Mouse (Mus musculus) right cerebral cortex, postnatal 4 days (tissue): ENCODE measurements around the gene Grin1.

Experiments used
- DNase-seq: peaks from one replicate; pipeline ENCODE4 v3.0.0-alpha.2; 2022

Gene Grin1

DNA sequence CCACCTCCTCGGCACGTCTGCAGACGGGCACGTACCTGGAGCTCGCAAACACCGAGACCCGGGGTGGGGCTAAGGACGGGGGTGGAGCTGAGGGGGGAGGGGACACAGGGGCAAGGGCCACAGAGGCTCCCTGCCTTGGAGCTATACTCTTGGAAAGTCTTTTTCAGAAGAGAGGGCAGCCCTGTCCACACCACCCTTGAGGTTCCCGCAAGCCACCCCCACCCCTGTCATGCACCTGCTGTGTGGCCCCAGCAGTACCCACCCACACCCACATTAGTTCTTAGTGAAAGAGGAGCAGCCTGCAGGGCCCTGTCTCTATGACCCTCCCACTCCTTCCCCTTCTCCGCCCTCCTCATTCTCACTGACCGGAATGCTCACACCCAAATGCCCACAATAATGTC lies 7.5 kb downstream of the Grin1 start:
- DNase-seq, result no peak

DNA sequence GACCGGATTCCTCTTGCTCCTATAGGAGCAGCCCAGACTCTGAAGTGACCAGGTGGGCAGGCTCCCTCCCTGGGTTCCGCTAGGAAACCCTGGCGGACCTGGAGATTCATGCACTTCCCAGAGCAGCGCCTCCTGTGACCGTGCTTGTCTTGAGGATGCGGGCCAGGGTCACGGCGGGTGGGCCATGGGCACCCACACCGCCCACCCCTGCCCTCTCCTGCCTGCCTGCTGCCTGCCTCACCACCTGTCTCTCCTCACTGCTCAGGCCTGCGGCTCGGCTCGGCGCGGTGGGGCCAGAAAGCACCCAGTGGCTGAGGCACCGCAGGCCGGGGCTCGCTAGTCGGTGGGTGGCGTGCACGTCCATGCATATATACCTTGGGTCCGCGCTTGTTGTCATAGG lies 8.0 kb downstream of the Grin1 start:
- DNase-seq, result no peak

DNA sequence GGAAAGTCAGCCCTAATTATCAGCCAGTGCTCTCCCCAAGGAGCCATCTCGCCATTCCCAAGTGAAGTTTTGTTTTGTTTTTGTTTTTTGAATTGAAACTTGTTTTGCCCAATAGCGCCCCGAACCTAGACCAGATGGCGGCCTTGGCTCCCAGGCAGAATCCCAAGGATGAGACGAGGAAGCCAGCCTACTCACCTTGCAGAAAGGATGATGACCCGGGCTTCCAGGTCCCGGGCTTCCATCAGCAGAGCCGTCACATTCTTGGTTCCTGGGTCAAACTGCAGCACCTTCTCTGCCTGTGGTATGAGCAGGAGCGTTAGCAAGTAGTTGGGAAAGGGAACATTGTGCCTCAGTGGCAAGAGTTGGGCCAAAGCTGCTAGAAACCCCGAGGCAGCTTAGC lies 8.8 kb downstream of the Grin1 start:
- no peak for DNase-seq

DNA sequence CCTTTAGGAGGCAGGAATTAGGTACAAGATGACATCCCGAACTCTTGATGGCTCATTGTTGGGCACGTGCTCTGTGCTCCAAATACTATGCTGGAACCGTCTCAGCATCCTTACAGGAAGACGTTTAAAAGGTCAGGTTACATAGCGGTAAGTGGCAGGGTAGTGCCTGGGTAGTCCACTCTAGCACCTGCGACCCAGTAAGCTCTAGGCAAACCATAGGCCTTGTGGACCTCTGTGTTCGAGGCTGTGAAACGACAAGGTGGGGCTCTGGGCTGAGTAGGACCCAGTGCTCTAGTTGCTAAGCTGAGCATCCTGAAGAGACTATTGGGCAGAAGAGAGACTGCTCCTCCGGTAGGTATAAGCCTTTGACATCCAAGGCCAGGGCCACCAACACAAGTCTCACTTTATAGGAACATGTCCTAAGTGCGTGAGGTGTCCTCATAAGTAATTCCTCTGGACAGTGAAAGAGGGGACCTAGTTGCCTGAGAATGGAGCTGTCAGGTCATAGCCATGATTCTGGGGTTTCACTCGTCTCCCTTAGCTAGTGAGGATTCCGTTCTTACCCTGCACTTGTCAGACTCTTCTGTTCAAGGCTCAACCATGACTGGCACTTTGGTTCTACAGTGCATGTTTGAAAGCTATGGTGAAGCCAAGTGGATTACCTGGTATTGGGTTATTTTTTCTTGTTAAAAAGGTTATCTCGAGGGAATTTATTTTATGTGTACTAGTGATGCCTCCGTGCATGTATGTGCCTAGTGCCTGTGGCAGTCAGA lies 13.2 kb downstream of the Grin1 start:
- no peak for DNase-seq

DNA sequence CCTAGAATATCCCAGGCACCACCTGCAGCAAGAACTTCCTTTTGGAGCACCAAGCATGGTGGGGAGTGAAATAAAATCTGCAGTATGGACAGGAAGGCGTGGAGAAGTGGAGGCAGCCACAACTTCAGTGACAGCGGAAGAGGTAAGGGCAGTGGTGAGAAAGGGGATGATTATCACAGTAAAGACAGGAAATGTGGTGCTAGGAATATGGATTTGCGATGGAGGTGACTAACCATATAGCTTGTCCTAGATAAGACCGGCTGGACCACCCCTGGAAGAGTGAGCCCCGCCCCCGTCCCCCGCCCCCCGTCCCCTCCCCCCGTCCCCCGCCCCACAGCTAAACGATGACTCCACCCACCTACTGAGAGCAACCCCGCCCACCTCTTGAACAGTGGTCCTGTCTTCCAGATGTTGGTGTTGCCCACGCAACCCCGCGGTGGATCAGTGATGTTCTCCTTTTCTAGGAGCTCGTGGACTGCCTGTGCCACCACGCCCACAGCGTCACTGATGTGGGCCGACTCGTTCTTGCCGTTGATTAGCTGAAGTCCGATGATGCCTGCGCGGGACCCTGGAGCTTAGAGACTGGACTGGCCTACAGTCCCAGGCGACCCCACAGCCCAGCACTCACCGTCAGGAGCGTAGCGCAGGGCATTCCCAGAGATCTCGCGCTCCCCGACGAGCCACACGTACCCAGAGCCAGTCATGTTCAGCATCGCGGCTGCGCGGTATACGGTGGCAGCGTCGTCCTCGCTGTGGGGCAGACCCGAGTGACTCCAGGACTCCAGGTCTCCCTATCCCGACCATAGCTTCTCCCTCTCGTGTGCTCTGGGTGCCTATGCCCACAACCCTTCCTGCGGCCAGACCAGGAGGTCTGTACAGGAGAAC lies 14.1 kb downstream of the Grin1 start:
- peak; percentile 52 for DNase-seq

DNA sequence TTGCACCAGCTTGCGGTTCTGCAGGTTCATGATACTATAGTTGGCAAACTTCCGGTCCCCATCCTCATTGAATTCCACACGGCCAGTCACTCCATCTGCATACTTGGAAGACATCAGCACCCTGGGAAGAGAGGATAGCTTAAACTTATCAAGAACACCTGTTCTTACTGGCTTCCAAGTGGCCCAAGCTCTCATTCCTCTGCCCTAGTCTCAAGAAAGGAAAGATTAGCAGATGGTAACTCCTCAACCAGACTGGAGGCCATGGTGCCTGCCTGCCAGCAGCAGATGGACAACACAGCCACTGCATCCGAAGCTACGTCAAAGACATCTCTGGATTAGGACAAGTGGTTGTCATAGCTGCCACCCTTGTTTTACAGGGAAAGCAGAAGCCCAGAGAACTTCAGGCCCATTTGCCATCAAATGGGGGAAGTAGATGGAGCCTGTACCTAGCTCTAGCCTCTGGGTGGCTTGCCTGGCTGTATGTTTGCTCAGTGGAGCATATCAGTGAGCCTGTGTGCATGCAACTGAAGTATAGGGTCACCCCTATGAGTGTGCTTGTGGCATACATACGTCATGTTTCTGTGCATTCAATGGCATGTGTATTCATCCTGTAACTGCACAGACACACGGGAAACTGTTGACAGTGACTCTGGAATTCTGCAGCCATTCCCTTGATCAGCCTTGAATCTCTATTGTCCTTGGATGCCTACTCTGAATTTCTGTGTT lies 14.9 kb downstream of the Grin1 start:
- DNase-seq, result no peak

DNA sequence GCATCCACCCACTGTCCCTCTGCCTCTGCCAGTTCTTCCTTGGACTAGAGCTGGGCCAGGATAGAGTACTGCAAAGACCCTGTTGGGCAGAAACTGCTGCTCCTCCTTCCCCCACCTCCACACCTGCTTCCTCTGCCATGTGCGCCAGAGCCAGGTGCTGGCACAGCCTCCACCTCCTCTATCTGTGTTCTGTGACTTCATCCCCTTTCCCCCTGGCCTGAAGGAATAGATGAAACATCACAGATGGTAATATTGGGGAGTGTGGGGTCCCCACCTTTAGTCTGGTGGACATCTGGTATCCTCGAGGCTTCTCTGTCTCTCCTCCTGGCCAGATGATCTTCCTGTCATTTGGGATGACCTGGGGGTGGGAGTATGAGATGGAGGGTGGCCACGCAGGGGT lies 15.5 kb downstream of the Grin1 start:
- no peak for DNase-seq

DNA sequence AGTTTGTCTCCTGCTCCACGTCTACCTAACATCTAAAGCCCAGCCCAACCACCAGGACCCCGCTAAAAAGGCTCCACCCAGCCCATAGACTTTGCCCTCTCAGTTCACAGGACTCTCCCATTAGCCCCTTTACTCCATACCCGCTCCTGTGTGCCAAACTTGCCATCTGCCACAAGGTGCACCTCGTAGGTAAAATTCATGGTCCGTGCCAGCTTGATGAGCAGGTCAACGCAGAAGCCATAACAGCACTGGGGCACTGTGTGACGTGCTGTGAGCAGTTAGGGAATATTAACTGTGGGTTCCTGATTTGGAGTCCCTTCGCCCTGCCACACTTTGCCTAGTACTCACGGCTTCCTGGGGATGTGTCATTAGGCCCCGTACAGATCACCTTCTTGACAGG lies 20.9 kb downstream of the Grin1 start:
- DNase-seq, result no peak

DNA sequence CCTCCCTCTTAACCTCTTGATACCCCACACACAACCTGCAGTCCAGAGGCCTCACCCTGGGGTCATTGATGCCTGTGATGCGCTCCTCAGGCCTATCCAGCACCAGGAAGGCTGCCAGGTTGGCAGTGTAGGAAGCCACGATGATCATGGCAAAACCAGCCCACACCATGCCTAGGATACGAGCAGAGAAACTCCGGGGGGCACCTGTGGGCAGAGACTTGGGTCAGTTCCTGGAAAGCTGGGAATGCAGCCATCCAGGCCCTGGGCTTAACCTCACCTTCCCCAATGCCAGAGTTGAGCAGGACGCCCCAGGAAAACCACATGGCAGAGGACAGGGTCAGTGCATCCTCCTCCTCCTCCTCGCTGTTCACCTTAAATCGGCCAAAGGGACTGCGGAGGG lies 21.9 kb downstream of the Grin1 start:
- no peak for DNase-seq

DNA sequence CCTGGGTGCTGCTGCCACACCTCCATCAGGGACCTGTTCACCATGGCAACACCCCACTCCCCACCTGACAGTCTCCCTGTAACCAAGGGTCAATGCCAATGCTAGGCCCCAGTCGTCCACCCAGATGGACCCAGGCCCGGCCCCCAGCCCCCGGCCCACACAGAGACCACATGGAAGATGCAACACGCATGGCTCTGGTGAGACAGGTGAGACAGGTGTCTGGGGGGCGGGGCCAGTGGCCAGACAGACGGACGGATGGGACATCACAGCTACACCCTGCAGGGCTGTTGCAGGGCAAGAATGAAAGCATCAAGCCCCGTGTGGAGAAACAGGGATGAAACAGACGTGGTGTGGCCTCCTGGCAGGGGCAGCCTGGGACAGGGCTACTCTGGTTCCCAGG lies 25.3 kb downstream of the Grin1 start:
- DNase-seq, result no peak

DNA sequence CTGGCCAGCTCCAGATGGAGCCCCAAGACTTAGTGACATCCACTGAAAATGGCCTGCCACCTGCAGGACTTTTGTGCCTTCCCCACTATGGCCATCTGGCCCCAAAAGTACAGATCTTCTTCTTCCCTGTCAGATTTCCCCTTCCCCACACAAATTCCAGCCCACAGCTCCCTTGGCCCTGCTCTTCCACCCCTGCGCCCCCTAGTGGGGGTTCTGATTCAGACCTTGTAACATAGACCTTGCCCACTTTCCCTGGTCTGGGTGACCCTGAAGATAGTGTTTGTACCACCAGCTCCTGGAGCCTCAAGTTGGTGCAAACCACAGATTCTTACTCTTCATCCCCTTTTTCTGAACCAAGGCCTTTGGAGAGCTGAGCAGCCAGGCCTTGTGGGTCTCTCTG lies 26.1 kb downstream of the Grin1 start:
- DNase-seq, result peak; percentile 84

DNA sequence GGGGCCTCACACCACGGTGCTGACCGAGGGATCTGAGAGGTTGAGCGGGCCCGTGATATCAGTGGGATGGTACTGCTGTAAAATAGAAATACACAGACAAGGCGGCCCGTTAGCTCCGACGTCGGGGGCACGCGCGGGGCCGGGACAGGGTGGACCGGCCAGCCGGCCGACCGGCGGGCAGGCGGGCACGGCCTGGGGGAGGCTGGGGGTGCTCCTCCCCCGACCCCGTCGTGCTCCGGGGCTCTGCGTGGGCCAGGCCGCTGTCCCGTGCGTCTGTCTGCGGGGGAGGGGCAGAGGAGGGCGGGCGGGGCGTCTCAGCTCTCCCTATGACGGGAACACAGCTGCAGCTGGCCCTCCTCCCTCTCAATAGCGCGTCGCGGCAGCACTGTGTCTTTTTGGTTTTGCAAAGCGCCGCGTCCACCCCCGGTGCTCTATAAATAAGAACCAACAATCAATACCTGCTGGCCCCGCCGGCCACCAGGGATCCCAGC lies 26.9 kb downstream of the Grin1 start:
- no peak for DNase-seq

DNA sequence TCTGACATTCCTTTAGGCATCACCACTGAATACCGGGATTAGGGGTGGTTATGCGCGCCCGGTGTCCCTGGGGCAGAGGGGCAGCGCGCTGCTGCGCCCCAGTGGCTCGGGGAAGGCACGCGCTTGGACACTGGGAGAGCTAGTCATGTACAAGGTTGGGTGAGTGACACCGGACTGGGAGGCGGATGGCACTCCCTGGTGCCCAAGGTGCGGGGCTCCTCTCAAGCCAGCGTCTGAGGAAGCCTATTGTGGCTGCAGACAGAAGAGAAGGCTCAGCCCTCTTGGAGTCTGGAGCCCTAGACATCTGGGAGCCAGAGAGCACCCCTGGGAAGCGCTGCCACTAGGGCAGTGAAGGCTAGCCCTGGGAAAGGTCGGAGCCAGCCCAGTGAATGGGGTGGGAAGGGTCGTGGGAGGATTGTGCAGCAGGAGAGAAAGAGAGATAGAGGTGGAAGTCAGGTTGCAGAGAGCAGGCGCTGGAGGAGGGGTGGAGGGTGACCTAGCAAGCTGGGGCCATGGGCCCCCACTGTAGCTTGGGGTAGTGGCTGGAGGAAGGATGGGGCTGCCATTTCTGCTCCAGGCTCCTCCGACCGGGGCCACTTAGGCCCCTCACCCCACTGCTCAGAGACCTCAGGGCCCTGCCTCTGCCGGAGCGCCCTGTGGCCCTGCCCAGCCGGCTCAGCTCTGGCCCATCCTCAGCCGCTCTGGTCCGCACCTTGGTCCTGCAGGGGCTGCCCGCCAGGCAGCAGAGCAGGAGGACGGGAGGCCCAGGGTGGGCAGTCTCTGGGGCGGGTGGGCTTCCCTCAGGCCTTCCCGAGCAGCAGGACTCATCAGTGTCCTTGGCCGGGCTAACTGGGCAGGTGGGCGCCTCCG lies 27.6 kb downstream of the Grin1 start:
- DNase-seq, result no peak

DNA sequence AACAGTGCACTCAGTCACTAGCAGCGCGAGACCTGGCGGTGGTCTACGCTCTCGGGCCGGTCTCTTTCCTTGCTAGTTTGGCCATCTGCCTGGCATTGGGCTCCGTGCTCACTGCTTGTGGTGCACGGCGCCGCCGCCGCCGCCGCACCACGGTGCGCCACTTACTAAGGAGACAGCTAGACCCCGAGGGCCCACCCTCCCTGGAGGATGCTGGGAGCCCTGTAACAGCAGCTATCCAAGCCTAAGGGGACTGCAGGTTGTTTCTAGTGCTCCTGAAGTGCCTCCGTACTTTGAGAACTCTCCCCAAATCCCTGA lies 28.2 kb downstream of the Grin1 start:
- DNase-seq, result peak; percentile 59

DNA sequence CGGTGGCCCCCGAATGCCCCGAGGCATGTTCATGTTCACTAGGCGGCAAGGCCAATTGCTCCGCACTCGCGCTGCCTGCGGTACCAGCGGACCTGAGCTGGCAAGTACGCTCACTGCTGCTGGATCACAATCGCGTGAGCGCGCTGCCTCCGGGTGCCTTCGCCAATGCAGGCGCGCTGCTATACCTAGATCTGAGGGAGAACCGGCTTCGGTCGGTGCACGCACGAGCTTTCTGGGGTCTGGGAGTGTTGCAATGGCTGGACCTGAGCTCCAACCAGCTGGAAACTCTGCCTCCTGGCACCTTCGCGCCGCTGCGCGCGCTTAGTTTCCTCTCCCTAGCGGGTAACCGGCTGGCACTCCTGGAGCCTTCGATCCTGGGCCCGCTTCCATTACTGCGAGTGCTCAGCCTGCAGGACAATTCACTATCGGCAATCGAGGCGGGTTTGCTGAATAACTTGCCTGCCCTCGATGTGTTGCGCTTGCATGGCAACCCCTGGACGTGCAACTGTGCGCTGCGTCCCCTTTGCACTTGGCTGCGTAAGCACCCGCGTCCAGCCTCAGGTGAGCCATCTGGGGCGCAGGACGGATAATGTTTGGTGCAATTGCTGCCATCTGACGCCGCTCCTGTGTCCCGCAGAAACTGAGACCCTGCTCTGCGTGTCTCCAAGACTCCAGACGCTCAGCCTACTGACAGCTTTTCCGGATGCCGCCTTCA lies 28.7 kb downstream of the Grin1 start:
- DNase-seq, result peak; percentile 67

DNA sequence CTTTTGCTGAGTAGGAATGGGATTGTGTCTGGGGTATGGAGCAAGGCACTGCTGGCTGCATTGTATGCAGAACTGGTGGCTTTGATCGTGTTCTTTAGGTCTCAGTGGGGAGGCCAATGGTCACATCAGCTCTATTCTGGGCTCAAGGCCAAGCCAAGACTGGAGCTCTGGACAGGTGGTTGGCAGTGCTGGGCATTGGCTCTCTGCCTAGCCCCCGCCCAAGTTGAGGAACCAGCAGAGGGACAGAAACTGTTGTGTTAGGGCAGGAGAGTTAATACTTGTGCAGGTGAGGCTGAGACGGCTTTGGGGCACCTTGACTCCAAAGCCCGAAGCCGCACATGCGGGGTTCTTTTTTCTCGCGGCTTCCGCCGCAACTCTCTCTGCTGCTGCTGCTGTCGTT lies 29.3 kb downstream of the Grin1 start, which contains the start of gene Lrrc26:
Gene Lrrc26, plus strand, starts transcription at position 265 of the 400 bp plus-strand sequence.
- no peak for DNase-seq

DNA sequence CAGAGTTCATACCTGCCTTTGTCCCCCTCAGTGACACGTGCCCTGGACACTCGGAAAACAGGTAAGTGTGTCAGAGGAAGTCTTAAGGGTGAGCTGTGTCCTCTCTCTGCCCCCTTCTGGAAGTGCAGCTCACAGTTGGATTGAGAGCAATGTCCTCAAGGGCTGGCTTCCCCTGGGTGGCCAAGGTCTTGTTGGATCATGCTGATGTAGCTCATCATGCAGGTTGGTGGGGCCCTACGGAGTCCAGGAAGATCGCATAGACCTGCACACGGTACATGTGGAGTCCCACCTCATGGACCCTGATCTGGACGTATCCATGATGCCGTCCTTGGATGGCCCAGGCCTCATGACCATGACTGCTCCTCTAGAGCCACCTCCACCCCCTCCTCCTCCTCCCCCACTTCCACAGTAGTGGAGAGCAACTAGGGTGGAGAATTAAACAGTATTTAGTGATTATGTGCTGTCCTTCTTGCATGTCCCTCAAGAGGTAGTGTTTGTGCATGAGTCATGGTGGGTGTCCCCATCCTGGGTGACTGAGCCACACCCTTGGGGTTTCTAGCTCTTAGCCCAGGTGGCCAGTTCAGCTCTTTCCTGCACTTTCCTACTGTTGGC lies 30.1 kb downstream of the Grin1 start:
- DNase-seq, result no peak

DNA sequence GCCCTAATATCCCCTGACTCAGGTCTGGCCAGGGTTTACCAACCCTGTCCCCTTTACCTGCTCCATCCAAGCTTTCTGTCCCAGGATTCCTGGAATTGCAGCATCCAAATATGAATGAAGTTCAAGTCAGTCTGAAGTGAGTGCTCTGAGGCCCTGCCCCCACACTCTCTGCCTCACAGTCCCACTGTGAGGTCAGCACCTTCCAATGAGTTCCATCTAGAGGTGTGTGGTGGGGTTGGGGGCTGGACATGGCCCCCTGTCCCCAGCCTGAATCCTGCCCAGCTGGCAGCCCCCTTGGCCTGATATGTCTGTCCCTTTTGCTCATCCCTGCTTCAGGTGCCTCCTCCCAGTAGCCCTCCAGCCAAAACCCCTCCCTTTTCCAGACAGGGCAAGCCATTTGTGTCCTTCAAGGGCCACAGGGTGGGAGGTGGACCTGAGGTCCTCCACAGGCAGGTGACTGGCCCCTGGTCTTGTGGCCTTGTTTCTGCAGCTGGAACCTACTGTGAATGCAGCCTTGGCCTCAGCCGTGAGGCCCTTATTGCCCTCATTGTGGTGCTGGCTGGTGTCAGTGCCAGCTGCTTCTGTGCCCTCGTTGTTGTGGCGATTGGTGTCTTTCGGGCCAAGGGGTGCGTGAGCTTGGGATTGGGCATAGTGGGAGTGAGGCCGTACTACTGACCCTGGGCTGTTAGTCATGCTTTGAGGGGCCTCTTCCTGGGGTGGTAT lies 30.9 kb downstream of the Grin1 start, which contains the start of gene Tmem210:
Gene Tmem210, plus strand, starts transcription at position 219 of the 723 bp plus-strand sequence.
- DNase-seq, result no peak

DNA sequence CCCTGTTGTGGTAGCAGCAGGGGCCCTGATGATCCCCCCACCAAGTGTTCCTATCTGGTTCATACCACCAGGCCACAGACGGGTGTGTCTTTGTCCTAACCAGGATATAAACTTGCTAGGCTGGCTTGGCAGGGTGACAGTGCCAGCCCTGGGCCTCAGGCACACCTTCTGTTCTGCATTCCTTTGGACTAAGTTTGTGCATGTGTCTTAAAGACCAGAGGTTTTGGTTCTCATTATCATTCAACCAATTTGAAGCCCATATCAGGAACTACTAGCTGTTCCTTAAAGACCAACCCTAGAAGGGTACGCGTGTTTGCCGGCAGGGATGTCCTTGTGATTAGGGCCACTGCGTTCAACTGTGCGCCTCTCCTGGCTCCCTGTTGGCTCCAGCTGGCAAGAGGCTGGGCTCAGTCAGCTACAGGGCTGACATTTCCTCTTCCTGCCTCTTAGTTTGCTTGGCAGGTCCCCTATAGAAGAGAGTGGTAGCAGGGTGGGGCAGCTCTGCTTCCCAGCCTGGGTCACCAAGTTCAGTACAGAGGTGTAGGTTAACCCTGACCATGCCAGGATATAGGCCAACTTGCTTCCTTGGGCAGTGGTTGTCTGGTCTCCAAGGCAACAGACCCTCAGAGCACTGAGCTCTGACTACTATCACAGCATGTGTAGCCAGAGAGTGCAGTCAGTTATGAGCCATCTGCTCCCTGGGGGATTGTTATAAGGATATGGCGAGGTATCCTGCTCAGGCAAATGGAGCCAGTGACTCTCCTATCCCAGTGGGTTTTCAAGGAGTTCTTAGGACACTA lies 31.9 kb downstream of the Grin1 start:
- DNase-seq, result no peak

DNA sequence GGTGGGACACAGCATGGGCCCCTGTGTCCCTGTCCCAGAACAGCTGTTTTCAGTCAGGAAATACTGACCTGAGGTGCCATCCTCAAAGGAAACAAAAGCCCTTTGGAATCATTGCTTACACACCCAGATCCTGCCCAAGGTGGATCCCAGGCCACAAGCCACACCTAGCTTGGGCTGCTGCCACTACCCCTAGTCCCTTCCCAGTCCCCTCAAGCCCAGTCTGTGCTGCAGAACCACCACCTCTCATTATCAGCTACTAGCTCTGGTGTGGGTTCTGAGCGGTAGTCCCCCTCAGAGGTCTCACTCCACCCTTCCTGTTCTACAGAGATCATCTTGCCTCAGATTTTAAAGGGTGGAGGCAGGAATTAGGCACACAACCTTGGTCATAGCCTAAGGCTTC lies 32.7 kb downstream of the Grin1 start:
- DNase-seq, result no peak
